Mouse (Mus musculus) granulocyte monocyte progenitor cell, adult 5-6 weeks (primary cell): Measurements from ENCODE around the gene Mif4gd. TPM values are rescaled to one million over a fixed set of nuclear protein-coding genes. Genes with fewer than 3 reads are reported as not detected.
"Not testable (repeated sequence)": the region's sequence is repeated elsewhere in the genome, so short reads cannot be mapped to it uniquely, and the experiment has no call there.

Experiments
- ATAC-seq: replicated peaks from 2 replicates; pipeline ENCODE4 v1.8.0; 2016; ENCODE audit warnings: mild to moderate bottlenecking, moderate TSS enrichment, inconsistent platforms; ENCODE audit not compliant: poor library complexity, severe bottlenecking
- total RNA-seq, 2 experiments: library from RNA; stranded (forward) in 1 of 2; stranded (reverse) in 1 of 2; fragments of 200-712, 200-1000 nt in 1 of 2; fragments of >200 nt in 1 of 2; fragmentation: Nextera tagmentation in 1 of 2; gene quantifications; 2 replicates each; pipeline ENCODE4 v1.2.3; 2014 to 2017

Mif4gd gene
- total RNA-seq (2014; fragmentation: Nextera tagmentation) (18.9 and 32.1 TPM in 2 replicates), total RNA-seq (2017) (17.5 and 29.5 TPM in 2 replicates)

- ATAC-seq = peak; percentile 85
Measured at GRCm38 (mm10) chr11:115612410-115613137, at the start of gene Mif4gd. TSS of gene Mif4gd (minus strand) at chr11:115612969.

GRCm38 (mm10) chr11:115660376-115660775 lies 47.6 kb upstream of the Mif4gd start:
- ATAC-seq = no peak

- no peak for ATAC-seq
Measured at GRCm38 (mm10) chr11:115658521-115658920, 45.8 kb upstream of the Mif4gd start.

- ATAC-seq = peak; percentile 60
Measured at GRCm38 (mm10) chr11:115654128-115654527, 41.4 kb upstream of the Mif4gd start.

GRCm38 (mm10) chr11:115653194-115653593 lies 40.4 kb upstream of the Mif4gd start:
- no peak for ATAC-seq

- no peak for ATAC-seq
Measured at GRCm38 (mm10) chr11:115651680-115652079, 38.9 kb upstream of the Mif4gd start.

- no peak for ATAC-seq
Measured at GRCm38 (mm10) chr11:115649706-115650105, 36.9 kb upstream of the Mif4gd start.

GRCm38 (mm10) chr11:115647459-115647858 lies 34.7 kb upstream of the Mif4gd start:
- peak; percentile 37; the same call in 1 of the 2 replicates for ATAC-seq

- no peak for ATAC-seq
Measured at GRCm38 (mm10) chr11:115646439-115646838, 33.7 kb upstream of the Mif4gd start.

GRCm38 (mm10) chr11:115645498-115645897 lies 32.7 kb upstream of the Mif4gd start:
- ATAC-seq = not testable (repeated sequence)

GRCm38 (mm10) chr11:115644308-115644707 lies 31.5 kb upstream of the Mif4gd start:
- no peak for ATAC-seq

- ATAC-seq = no peak
Measured at GRCm38 (mm10) chr11:115643265-115643664, 30.5 kb upstream of the Mif4gd start.

- no peak for ATAC-seq
Measured at GRCm38 (mm10) chr11:115642705-115643104, 29.9 kb upstream of the Mif4gd start.

GRCm38 (mm10) chr11:115641664-115642036 lies 28.9 kb upstream of the Mif4gd start:
- no peak for ATAC-seq

- ATAC-seq = peak; percentile 68
Measured at GRCm38 (mm10) chr11:115640978-115641663, 28.4 kb upstream of the Mif4gd start.

GRCm38 (mm10) chr11:115640311-115640828 lies 27.6 kb upstream of the Mif4gd start:
- no peak for ATAC-seq

- no peak for ATAC-seq
Measured at GRCm38 (mm10) chr11:115639540-115639939, 26.8 kb upstream of the Mif4gd start.

GRCm38 (mm10) chr11:115638498-115639409 lies 26.0 kb upstream of the Mif4gd start:
- peak; percentile 65 for ATAC-seq

GRCm38 (mm10) chr11:115636960-115637359 lies 24.2 kb upstream of the Mif4gd start:
- no peak for ATAC-seq

- no peak for ATAC-seq
Measured at GRCm38 (mm10) chr11:115635484-115635883, 22.7 kb upstream of the Mif4gd start.
